Mouse (Mus musculus) CH12.LX (cell line): ENCODE data around the gene Ldhal6b. TPM values are rescaled to one million over a fixed set of nuclear protein-coding genes. Genes with fewer than 3 reads are reported as not detected.

ENCODE experiments used
- DNase-seq: peaks from one replicate; pipeline ENCODE4 v3.0.0-alpha.2; 2013; ENCODE audit errors: extremely low read depth
- H3K27ac ChIP-seq: 2 replicates; pipeline ENCODE4 v1.5.1; 2012; ENCODE audit warnings: low read depth, mild to moderate bottlenecking, control low read depth, moderate library complexity; ENCODE audit not compliant: insufficient read depth
- H3K27me3 ChIP-seq: replicated peaks from 2 replicates; pipeline ENCODE3; 2012; ENCODE audit warnings: inconsistent platforms
- H3K36me3 ChIP-seq, 2 experiments: replicated peaks in 1 of 2; 2 replicates each; pipeline versions ENCODE3 to v1.6.1; 2012; ENCODE audit warnings: inconsistent platforms in 1 of 2, low read length in 1 of 2, mild to moderate bottlenecking in 1 of 2, mixed read lengths in 1 of 2, moderate library complexity in 1 of 2; ENCODE audit not compliant: control insufficient read depth in 1 of 2, insufficient read depth in 1 of 2
- H3K4me1 ChIP-seq, 2 experiments: 2 replicates each; pipeline ENCODE4 v1.6.1; 2012; ENCODE audit warnings: inconsistent platforms in 1 of 2, moderate library complexity in 1 of 2; ENCODE audit not compliant: insufficient read depth in 2 of 2, control insufficient read depth in 1 of 2
- H3K4me2 ChIP-seq: 2 replicates; pipeline ENCODE4 v1.6.1; 2012; ENCODE audit warnings: low read depth, mild to moderate bottlenecking, control low read depth; ENCODE audit not compliant: poor library complexity, insufficient read depth, severe bottlenecking
- H3K4me3 ChIP-seq, 3 experiments: fragments of 150-350 bp in 1 of 3; sonication (generic) in 1 of 3; replicated peaks in 1 of 3; 2 replicates each; pipeline versions ENCODE3 to v1.5.1; 2011 to 2012; ENCODE audit warnings: low read depth in 2 of 3, low read length in 2 of 3, mild to moderate bottlenecking in 2 of 3, moderate library complexity in 2 of 3, control low read depth in 1 of 3, improper control_type of control experiment in 1 of 3, inconsistent platforms in 1 of 3, mixed read lengths in 1 of 3; ENCODE audit not compliant: poor library complexity in 1 of 3
- H3K79me2 ChIP-seq: replicated peaks from 2 replicates; pipeline ENCODE4 v1.6.1; 2012; ENCODE audit warnings: mild to moderate bottlenecking, moderate library complexity; ENCODE audit not compliant: control insufficient read depth, poor library complexity, insufficient read depth, severe bottlenecking; ENCODE audit errors: extremely low read depth
- H3K9ac ChIP-seq: 2 replicates; pipeline ENCODE4 v1.6.1; 2012; ENCODE audit warnings: low read depth, mild to moderate bottlenecking, control low read depth, moderate library complexity; ENCODE audit not compliant: insufficient read depth
- H3K9me3 ChIP-seq: replicated peaks from 2 replicates; pipeline ENCODE3; 2012; ENCODE audit warnings: low read length, inconsistent platforms, mixed read lengths
- BHLHE40 ChIP-seq: IDR thresholded peaks from 2 replicates; pipeline ENCODE4 v1.6.1; 2011; ENCODE audit warnings: mild to moderate bottlenecking, low read depth, low read length, improper control_type of control experiment
- CHD1 ChIP-seq: IDR thresholded peaks from 2 replicates; pipeline ENCODE4 v1.6.1; 2012; ENCODE audit warnings: low read depth, low read length, improper control_type of control experiment, inconsistent platforms
- E2F4 ChIP-seq: IDR thresholded peaks from 2 replicates; pipeline ENCODE4 v1.6.1; 2011; ENCODE audit warnings: low read depth, low read length, improper control_type of control experiment; ENCODE audit not compliant: insufficient replicate concordance
- ELF1 ChIP-seq: IDR thresholded peaks from 2 replicates; pipeline ENCODE4 v1.6.1; 2014; ENCODE audit warnings: low read depth, mild to moderate bottlenecking, inconsistent platforms, low read length, improper control_type of control experiment
- ETS1 ChIP-seq: conservative IDR thresholded peaks from 2 replicates; pipeline ENCODE4 v1.6.1; 2012; ENCODE audit warnings: low read depth, mild to moderate bottlenecking, inconsistent platforms, low read length, improper control_type of control experiment, moderate library complexity
- JUN ChIP-seq: IDR thresholded peaks from 2 replicates; pipeline ENCODE4 v1.6.1; 2011; ENCODE audit warnings: low read depth, mild to moderate bottlenecking, low read length, improper control_type of control experiment, moderate library complexity; ENCODE audit not compliant: insufficient read depth
- KAT2A ChIP-seq: IDR thresholded peaks from 2 replicates; pipeline ENCODE4 v1.6.1; 2012; ENCODE audit warnings: low read length, improper control_type of control experiment, inconsistent platforms; ENCODE audit not compliant: insufficient replicate concordance
- MAX ChIP-seq: IDR thresholded peaks from 2 replicates; pipeline ENCODE4 v1.6.1; 2011; ENCODE audit warnings: low read length, improper control_type of control experiment
- MAZ ChIP-seq: IDR thresholded peaks from 2 replicates; pipeline ENCODE4 v1.6.1; 2012; ENCODE audit warnings: low read depth, mild to moderate bottlenecking, inconsistent platforms, low read length, improper control_type of control experiment, moderate library complexity
- MEF2A ChIP-seq: IDR thresholded peaks from 2 replicates; pipeline ENCODE4 v1.6.1; 2014; ENCODE audit warnings: low read depth, mild to moderate bottlenecking, inconsistent platforms, low read length, improper control_type of control experiment, borderline replicate concordance
- POLR2AphosphoS2 ChIP-seq: IDR thresholded peaks from 2 replicates; pipeline ENCODE4 v1.6.1; 2011; ENCODE audit warnings: low read depth, low read length, improper control_type of control experiment
- RCOR1 ChIP-seq: conservative IDR thresholded peaks from 2 replicates; pipeline ENCODE4 v1.6.1; 2012; ENCODE audit warnings: low read depth, mild to moderate bottlenecking, inconsistent platforms, low read length, improper control_type of control experiment
- SMC3 ChIP-seq: IDR thresholded peaks from 2 replicates; pipeline ENCODE4 v1.6.1; 2011; ENCODE audit warnings: low read depth, low read length, improper control_type of control experiment
- TBP ChIP-seq: conservative IDR thresholded peaks from 2 replicates; pipeline ENCODE4 v1.6.1; 2011; ENCODE audit warnings: low read depth, low read length, improper control_type of control experiment
- TCF12 ChIP-seq: IDR thresholded peaks from 2 replicates; pipeline ENCODE4 v1.6.1; 2014; ENCODE audit warnings: low read depth, mild to moderate bottlenecking, inconsistent platforms, low read length, improper control_type of control experiment
- USF2 ChIP-seq: conservative IDR thresholded peaks from 2 replicates; pipeline ENCODE4 v1.6.1; 2011; ENCODE audit warnings: low read depth, low read length, improper control_type of control experiment
- ZC3H11A ChIP-seq: IDR thresholded peaks from 2 replicates; pipeline ENCODE4 v1.6.1; 2012; ENCODE audit warnings: low read depth, mild to moderate bottlenecking, inconsistent platforms, low read length, improper control_type of control experiment
- ZMIZ1 ChIP-seq: IDR thresholded peaks from 2 replicates; pipeline ENCODE4 v1.6.1; 2012; ENCODE audit warnings: low read depth, mild to moderate bottlenecking, inconsistent platforms, low read length, improper control_type of control experiment
- ZNF384 ChIP-seq: IDR thresholded peaks from 2 replicates; pipeline ENCODE4 v1.6.1; 2012; ENCODE audit warnings: low read depth, low read length, improper control_type of control experiment, inconsistent platforms
- dilution Hi-C: fragments of 300-500 bp; cut with MboI; formaldehyde crosslinking; loops from 2 replicates; pipeline ENCODE4 v1.14.3; 2020; ENCODE audit warnings: low sequenced_read_pairs; ENCODE audit not compliant: extremely low pct_unique_long_range_greater_than_20kb, extremely low pct_ligation_motif_present
- in situ Hi-C: fragments of 300-500 bp; cut with MboI; formaldehyde crosslinking; loops from 3 replicates; pipeline ENCODE4 v1.14.3; 2019; ENCODE audit warnings: low sequenced_read_pairs, low pct_ligation_motif_present, low pct_unique_long_range_greater_than_20kb, mixed read lengths
- polyA plus RNA-seq: library from polyadenylated mRNA; unstranded; fragments of >175 nt; gene quantifications from 2 replicates; pipeline ENCODE4 v1.2.1, GENCODE M21; 2012; ENCODE audit warnings: low read depth; ENCODE audit not compliant: insufficient read length
- total RNA-seq, 2 experiments: library from RNA; depleted of rRNA; stranded (reverse); fragments of 300-350 nt in 1 of 2; fragments of >200 nt in 1 of 2; gene quantifications; 2 replicates each; pipeline ENCODE4 v1.2.3; 2012 to 2014

Gene Ldhal6b
- total and polyA plus RNA-seq, 3 experiments: 0.15 to 0.25 TPM; not detected in 1

DNA sequence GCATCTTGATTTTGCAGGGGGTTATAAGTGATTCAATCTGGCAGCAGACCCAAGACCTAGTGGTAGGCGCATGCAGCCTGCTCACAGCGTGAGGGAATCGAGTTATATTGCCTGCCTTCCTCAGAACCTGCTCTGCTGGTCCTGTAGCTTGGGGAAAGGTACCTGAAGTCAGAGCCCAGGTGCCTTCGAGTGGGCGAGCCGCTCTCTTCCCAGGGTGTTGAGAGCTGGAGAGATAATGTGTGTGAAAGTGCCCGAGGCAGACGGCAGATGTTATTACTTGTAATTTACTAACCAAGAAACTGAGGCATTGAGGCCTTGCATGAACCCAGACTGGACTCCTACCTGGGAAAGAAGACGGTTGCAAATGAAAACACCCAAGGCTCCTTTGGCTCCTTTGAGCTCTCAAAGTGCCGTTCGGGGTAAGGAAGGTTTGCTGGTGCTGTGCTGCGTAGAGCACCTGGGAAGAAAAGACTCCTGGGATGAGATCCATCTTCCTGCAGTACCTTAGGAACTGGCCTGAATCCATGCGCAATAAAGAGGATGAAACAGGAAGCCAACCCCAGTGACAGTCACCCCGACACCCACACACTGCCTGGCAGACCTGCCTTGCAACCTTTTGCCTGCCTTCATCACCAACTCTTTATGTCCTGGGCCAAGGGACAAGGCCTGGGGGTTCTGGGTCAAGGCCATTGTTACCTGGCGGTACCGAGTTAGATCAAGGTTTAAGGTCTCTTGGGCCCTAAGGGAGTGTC is 22.9 kb downstream of the Ldhal6b start:
- Histone ChIP-seq H3K9me3 (peaks cover 8% of the 10 kb centered on the region), H3K79me2 (no peaks in the 10 kb centered on the region), H3K27ac (no peak overlapping the region), H3K27me3 (no peaks in the 10 kb centered on the region), H3K4me2 (no peak overlapping the region), H3K9ac (no peak overlapping the region), H3K4me3 (no peak overlapping the region), H3K36me3 (no peaks in the 10 kb centered on the region), H3K4me1 (peaks cover 2 to 7% of the 10 kb centered on the region in 2 experiments; a peak in 3 of 4 replicates)
- in situ Hi-C loops (loop anchor here (5.0 to 25.0 kb wide), 2 partner anchors 138 to 608 kb away; no protein-coding TSS in a partner anchor), dilution Hi-C loops (no loop called here)
- DNase-seq: no peak
- TF ChIP-seq KAT2A (no peak), RCOR1 (no peak), JUN (no peak), TBP (no peak), TCF12 (no peak), CHD1 (no peak), ZC3H11A (no peak), ELF1 (no peak)

DNA sequence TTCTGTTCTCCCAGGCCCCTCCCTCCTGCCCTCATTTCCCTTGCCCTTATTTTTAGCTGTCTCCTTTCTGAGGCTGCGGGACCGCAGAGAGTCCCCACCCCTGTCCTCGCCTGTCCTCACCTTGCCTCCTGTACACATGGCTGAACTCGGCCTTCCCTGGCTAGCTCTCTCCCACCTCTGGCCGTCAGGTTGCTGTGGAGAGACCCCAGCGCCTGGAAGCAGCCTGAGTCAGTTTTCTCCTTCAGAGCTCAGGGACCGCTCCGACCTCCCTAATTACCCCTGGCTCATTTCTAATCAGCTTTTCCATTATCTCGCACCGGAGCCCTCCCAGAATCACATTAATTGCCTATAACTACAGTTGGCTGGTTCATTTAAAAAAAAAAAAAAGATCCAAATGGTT is 27.9 kb downstream of the Ldhal6b start:
- Histone ChIP-seq H3K4me1 (no peaks in the 10 kb centered on the region), H3K4me2 (no peak overlapping the region), H3K27ac (no peak overlapping the region), H3K79me2 (no peaks in the 10 kb centered on the region), H3K27me3 (peaks cover 21% of the 10 kb centered on the region), H3K9me3 (peaks cover 3% of the 10 kb centered on the region), H3K36me3 (no peaks in the 10 kb centered on the region), H3K4me3 (no peak overlapping the region), H3K9ac (no peak overlapping the region)
- DNase-seq: no peak
- TF ChIP-seq ELF1 (no peak), KAT2A (no peak), MAZ (no peak), ZNF384 (no peak), BHLHE40 (no peak), USF2 (no peak), ZMIZ1 (no peak), MAX (no peak), ETS1 (no peak), SMC3 (no peak), POLR2AphosphoS2 (no peak), E2F4 (no peak), MEF2A (no peak)
- dilution Hi-C loops: no loop called here
- in situ Hi-C loops: loop anchor here (25.0 kb wide), 1 partner anchor 603 kb away; no protein-coding TSS in a partner anchor
